In the genomic region with DNA sequence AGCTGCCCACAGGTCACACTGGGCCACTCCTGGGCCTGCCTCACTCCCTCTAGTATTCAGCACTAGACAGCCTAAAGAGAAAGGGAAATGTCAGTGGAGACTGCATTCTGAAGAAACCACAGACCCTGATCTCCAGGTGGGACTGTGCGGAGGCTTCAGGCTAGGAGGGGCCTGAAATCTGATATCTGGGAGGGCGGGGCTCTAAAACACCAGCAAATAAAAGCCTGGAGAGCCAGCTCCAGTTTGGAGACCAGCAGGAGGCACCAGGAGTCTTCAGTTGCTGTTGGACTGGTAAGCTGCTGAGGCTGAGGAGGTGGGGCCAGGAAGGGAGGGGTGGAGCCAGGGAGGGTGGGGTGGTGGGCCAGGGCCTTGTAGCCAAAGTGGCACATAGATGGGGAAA, we compare ENCODE assay signal across 12 mouse cellular contexts. TPM values are rescaled to one million over a fixed set of nuclear protein-coding genes. Genes with fewer than 3 reads are reported as not detected.
DNase-seq lines count a peak whose midpoint lies in the region; ATAC-seq and TF ChIP-seq lines count a peak whose summit lies in the region.
"Had no signal": no experiment of that assay in that cellular context is flagged by ENCODE, and none has a peak within 500 bp of the region (broad histone marks: within the 10 kb centered on the region; RNA-seq: fewer than 3 reads in every experiment).

Gene Gpha2 (plus strand): TSS at position 246 of the 400 bp plus-strand sequence.

- no peak within 1 kb of the TSS for H3K27ac ChIP-seq in heart, embryonic 10.5 days
- no peak within 1 kb of the TSS for H3K27ac ChIP-seq in heart, embryonic 12.5 days (ENCODE audit: poor library complexity, severe bottlenecking)
- no peak within 1 kb of the TSS for H3K27ac ChIP-seq in limb, embryonic 11.5 days (replicated peaks; ENCODE audit: low read depth, low read length)
- no peak within 1 kb of the TSS for H3K27ac ChIP-seq in heart, adult 2 months
- no peak within 1 kb of the TSS for H3K27ac ChIP-seq in hindbrain, embryonic 16.5 days (ENCODE audit: low read depth, low read length)
- H3K27ac ChIP-seq: left cerebral cortex, adult 2 months had no signal

- no peaks in the 10 kb centered on the region for H3K79me2 ChIP-seq in heart, adult 2 months (replicated peaks; ENCODE audit: control insufficient read depth, insufficient read depth, low read length)

- no peaks in the 10 kb centered on the region for H3K27me3 ChIP-seq in heart, embryonic 10.5 days (ENCODE audit: insufficient read depth, poor library complexity, severe bottlenecking)
- no peaks in the 10 kb centered on the region for H3K27me3 ChIP-seq in heart, embryonic 12.5 days (replicated peaks)
- H3K27me3 ChIP-seq in E14TG2a.4 (ENCODE audit: insufficient read depth, low read length) = no peaks in the 10 kb centered on the region; the same call in 1 of the 2 replicates
- no peaks in the 10 kb centered on the region for H3K27me3 ChIP-seq in limb, embryonic 11.5 days (ENCODE audit: control insufficient read depth, insufficient read depth, low read length)
- H3K27me3 ChIP-seq in heart, adult 2 months (ENCODE audit: control insufficient read depth, insufficient read depth, low read length) = no peaks in the 10 kb centered on the region
- H3K27me3 ChIP-seq in hindbrain, embryonic 16.5 days (replicated peaks; ENCODE audit: control insufficient read depth, insufficient read depth, low read length) = no peaks in the 10 kb centered on the region

- TF ChIP-seq EP300 in heart, adult 2 months (IDR thresholded peaks at IDR 0.05; ENCODE audit: insufficient read depth, low read depth, low read length) = no peak

- no peak for TF ChIP-seq CTCF in E14TG2a.4 (conservative IDR thresholded peaks at IDR 0.05; ENCODE audit: low read length)
- no peak for TF ChIP-seq CTCF in heart, adult 2 months (IDR thresholded peaks at IDR 0.05)

- no peak; the same call in 1 of the 2 replicates for ATAC-seq in heart, embryonic 12.5 days (ENCODE audit: insufficient number of reproducible peaks, low FRiP score)
- peak; percentile 74; the same call in 1 of the 2 replicates for ATAC-seq in limb, embryonic 11.5 days (ENCODE audit: insufficient number of reproducible peaks, low FRiP score, low TSS enrichment, low read depth)
- ATAC-seq in hindbrain, embryonic 16.5 days = no peak

- no peaks in the 10 kb centered on the region for H3K9me3 ChIP-seq in heart, embryonic 10.5 days
- H3K9me3 ChIP-seq in heart, embryonic 12.5 days (replicated peaks) = no peaks in the 10 kb centered on the region
- H3K9me3 ChIP-seq in E14TG2a.4 (ENCODE audit: low read length) = no peaks in the 10 kb centered on the region
- no peaks in the 10 kb centered on the region for H3K9me3 ChIP-seq in limb, embryonic 11.5 days (ENCODE audit: control insufficient read depth, low read length)
- no peaks in the 10 kb centered on the region for H3K9me3 ChIP-seq in hindbrain, embryonic 16.5 days (ENCODE audit: control insufficient read depth, low read length)

- H3K9ac ChIP-seq in heart, embryonic 12.5 days = no peak within 1 kb of the TSS
- no peak within 1 kb of the TSS for H3K9ac ChIP-seq in limb, embryonic 11.5 days (ENCODE audit: low read length)
- no peak within 1 kb of the TSS for H3K9ac ChIP-seq in heart, adult 2 months (ENCODE audit: low read depth, low read length)
- no peak within 1 kb of the TSS for H3K9ac ChIP-seq in hindbrain, embryonic 16.5 days (ENCODE audit: low read depth, low read length)

- H3K36me3 ChIP-seq in heart, embryonic 10.5 days = peaks cover 46% of the 10 kb centered on the region
- H3K36me3 ChIP-seq in heart, embryonic 12.5 days = peaks cover 46% of the 10 kb centered on the region
- peaks cover 35% of the 10 kb centered on the region for H3K36me3 ChIP-seq in E14TG2a.4 (ENCODE audit: insufficient read depth, low read length)
- H3K36me3 ChIP-seq in limb, embryonic 11.5 days (ENCODE audit: control insufficient read depth, insufficient read depth, low read length) = no peaks in the 10 kb centered on the region; the same call in 1 of the 2 replicates
- H3K36me3 ChIP-seq in heart, adult 2 months (ENCODE audit: control insufficient read depth, insufficient read depth, low read length) = no peaks in the 10 kb centered on the region
- H3K36me3 ChIP-seq in hindbrain, embryonic 16.5 days (ENCODE audit: control insufficient read depth, insufficient read depth, low read length) = peaks cover 28% of the 10 kb centered on the region

- intact Hi-C loops in heart, adult 2 months (cut with DNase I) = no loop called here

- 18% methylated on average over 2 of the region's 2 CpGs for WGBS in heart, embryonic 10.5 days
- WGBS in heart, embryonic 12.5 days = 27% methylated on average over 2 of the region's 2 CpGs
- WGBS in limb, embryonic 11.5 days = 4% methylated on average over 2 of the region's 2 CpGs
- 62% methylated on average over 2 of the region's 2 CpGs for WGBS in heart, adult 2 months
- WGBS in hindbrain, embryonic 16.5 days = 33% methylated on average over 2 of the region's 2 CpGs

- H3K4me2 ChIP-seq in heart, embryonic 12.5 days = no peak within 1 kb of the TSS
- H3K4me2 ChIP-seq in limb, embryonic 11.5 days (ENCODE audit: low read depth, severe bottlenecking) = no peak within 1 kb of the TSS
- H3K4me2 ChIP-seq in hindbrain, embryonic 16.5 days (ENCODE audit: low read length) = no peak within 1 kb of the TSS

- H3K4me3 ChIP-seq in heart, embryonic 10.5 days = 0 out of 2 replicates have a peak within 1 kb of the TSS, but pooled peaks have one; percentile 13
- H3K4me3 ChIP-seq in heart, embryonic 12.5 days = no peak within 1 kb of the TSS
- H3K4me3 ChIP-seq in E14TG2a.4 (replicated peaks; ENCODE audit: low read length) = peak within 1 kb of the TSS; percentile 10; the same call in 1 of the 2 replicates
- H3K4me3 ChIP-seq in limb, embryonic 11.5 days (ENCODE audit: low read depth, low read length) = no peak within 1 kb of the TSS
- H3K4me3 ChIP-seq in heart, adult 2 months = no peak within 1 kb of the TSS
- H3K4me3 ChIP-seq in hindbrain, embryonic 16.5 days (ENCODE audit: low read length) = no peak within 1 kb of the TSS
- H3K4me3 ChIP-seq: left cerebral cortex, adult 2 months; myocyte had no signal

- TF ChIP-seq POLR2A in heart, adult 2 months (IDR thresholded peaks at IDR 0.05; ENCODE audit: insufficient read depth, low read depth, low read length) = no peak

- no peak for DNase-seq in heart, embryonic 10.5 days (ENCODE audit: low spot score)
- peak; percentile 36 to 53 for DNase-seq in adrenal gland, postnatal 36 days
- peak; percentile 72 for DNase-seq in limb, embryonic 11.5 days (ENCODE audit: low spot score)
- DNase-seq in left cerebral cortex, adult 9 months (ENCODE audit: low spot score in 2 of 2) = no peak
- DNase-seq in heart, adult 2 months = no peak
- DNase-seq: heart, postnatal 10 days; right cerebral cortex, postnatal 4 days had no signal

- H3K4me1 ChIP-seq in heart, embryonic 10.5 days = peaks cover 12% of the 10 kb centered on the region
- no peaks in the 10 kb centered on the region for H3K4me1 ChIP-seq in heart, embryonic 12.5 days (replicated peaks)
- H3K4me1 ChIP-seq in E14TG2a.4 (replicated peaks; ENCODE audit: low read depth, low read length) = peaks cover 60% of the 10 kb centered on the region
- H3K4me1 ChIP-seq in limb, embryonic 11.5 days (ENCODE audit: control insufficient read depth, insufficient read depth, low read length) = peaks cover 5% of the 10 kb centered on the region; the same call in 1 of the 2 replicates
- H3K4me1 ChIP-seq in heart, adult 2 months (ENCODE audit: control insufficient read depth, insufficient read depth, low read length) = no peaks in the 10 kb centered on the region
- H3K4me1 ChIP-seq in hindbrain, embryonic 16.5 days (ENCODE audit: control insufficient read depth, insufficient read depth, low read depth, low read length) = no peaks in the 10 kb centered on the region

RNA-seq across cellular contexts. Expression of gene Gpha2, which starts in this region (rescaled TPM):
- 0.24 TPM in 1 of 2 replicates, not detected in the other for polyA plus RNA-seq in heart, embryonic 10.5 days (2016; fragmentation: Nextera tagmentation; extraction: Ambion mirVana)
- 0.57 TPM in 1 of 2 replicates, not detected in the other for polyA plus RNA-seq in heart, embryonic 12.5 days (2016; fragmentation: Nextera tagmentation; extraction: Ambion mirVana)
- total RNA-seq in adrenal gland, postnatal 36 days (2021) = 10 to 100 TPM; 25.5 to 27.9 TPM
- polyA plus RNA-seq in limb, embryonic 11.5 days (2014; fragmentation: Nextera tagmentation; extraction: Ambion mirVana) = 2.0 and 2.4 TPM in 2 replicates
- not detected for total RNA-seq in heart, adult 2 months (2021)
- polyA plus RNA-seq in heart, adult 2 months (2012; rRNA removed) = 0.27 TPM in 1 of 2 replicates, not detected in the other
- polyA plus RNA-seq in hindbrain, embryonic 16.5 days (2015; fragmentation: Nextera tagmentation; extraction: Ambion mirVana) = not detected in 2 replicates
- total RNA-seq: heart, postnatal 10 days; left cerebral cortex, adult 2 months had no signal

Comparison
In these comparisons a context has a peak if more than half of its experiments do, and no peak if none do; other contexts are left out.
1. RNA of gene Gpha2 (total RNA-seq): 25.5 to 27.9 TPM in adrenal gland, postnatal 36 days; not detected in heart, adult 2 months; every median in the first group is over 10 times any median in the second.
2. H3K4me3 ChIP-seq: peak in heart, embryonic 10.5 days (single experiment) and E14TG2a.4 (single experiment); none in heart, embryonic 12.5 days (single experiment), limb, embryonic 11.5 days (single experiment), heart, adult 2 months (single experiment) and hindbrain, embryonic 16.5 days (single experiment).
3. DNase-seq: peak in adrenal gland, postnatal 36 days (2 of 2) and limb, embryonic 11.5 days (single experiment); none in heart, embryonic 10.5 days (single experiment), left cerebral cortex, adult 9 months (0 of 2) and heart, adult 2 months (0 of 2).